Mouse (Mus musculus): Measurements from ENCODE around the gene Gpr50.

Gpr50 gene

DNA sequence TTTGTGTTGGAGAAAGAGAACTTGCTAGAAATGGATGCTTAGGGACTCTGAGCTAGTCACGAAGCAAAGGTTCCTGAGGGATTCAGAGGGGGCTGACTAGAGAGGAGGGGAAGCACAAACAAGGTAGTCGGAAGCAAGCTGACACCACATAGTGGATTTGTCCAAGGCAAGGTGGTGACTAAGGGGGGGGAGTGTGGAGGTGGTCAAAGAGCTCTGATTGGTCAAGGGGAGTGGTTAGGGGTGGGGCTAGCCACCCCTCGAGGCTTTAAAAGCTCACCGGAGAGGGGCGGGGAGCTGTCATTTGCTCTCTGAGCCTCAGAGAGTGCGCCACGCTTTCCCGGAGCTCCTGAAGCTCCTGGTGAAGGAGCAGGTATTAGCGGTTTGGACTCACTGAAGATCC lies at the start of gene Gpr50:
Gene Gpr50 (plus strand): TSS at position 294 of the 400 bp plus-strand sequence.
- no peak for DNase-seq (ENCODE audit: low read depth, low spot score)

GRCm38 (mm10) chrX:71622286-71622685 lies 41.2 kb upstream of the Gpr50 start:
- no peak for DNase-seq (ENCODE audit: low read depth, low spot score)

DNA sequence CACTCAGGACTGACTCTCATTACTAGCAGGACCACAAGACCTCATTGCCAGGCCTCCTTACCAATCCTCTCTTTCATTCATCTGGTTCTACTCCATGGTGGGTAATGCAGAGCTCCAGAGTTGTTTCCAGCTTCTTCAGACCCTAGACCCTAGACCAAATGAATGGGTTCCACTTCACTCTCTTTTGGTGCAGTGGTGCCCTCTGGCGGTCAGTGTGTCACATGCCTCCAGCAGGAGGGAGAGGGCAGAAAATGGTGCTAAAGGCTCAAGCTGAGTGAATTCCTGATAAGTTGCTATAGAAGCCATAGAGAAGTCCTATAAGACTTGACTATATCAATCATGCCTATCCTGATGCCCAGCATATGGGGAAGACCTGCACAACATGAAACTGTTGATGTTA lies 39.6 kb upstream of the Gpr50 start:
- peak; percentile 26 for DNase-seq (ENCODE audit: low read depth, low spot score)

- peak; percentile 51 for DNase-seq (ENCODE audit: low read depth, low spot score)
Observed at GRCm38 (mm10) chrX:71628306-71628705, 35.2 kb upstream of the Gpr50 start.

GRCm38 (mm10) chrX:71630709-71631108 lies 32.8 kb upstream of the Gpr50 start:
- no peak for DNase-seq (ENCODE audit: low read depth, low spot score)

DNA sequence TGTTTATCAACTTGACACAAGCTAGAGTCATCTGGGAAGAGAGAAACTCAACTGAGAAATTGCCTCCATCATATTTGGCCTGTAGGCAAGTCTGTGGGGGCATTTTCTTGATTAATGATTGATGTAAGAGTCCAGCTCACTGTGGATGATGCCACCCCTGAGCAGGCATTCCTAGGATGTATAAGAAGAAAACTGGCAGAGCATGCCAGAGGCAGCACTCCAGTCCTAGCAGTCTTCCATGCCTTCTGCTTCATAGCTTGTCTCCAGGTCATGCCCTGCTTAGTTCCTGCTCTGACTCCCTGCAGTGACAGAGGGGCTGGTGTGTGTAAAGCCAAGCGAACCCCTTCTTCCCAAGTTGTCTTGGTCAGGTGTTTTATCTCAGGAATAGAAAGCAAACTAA lies 32.3 kb upstream of the Gpr50 start:
- no peak for DNase-seq (ENCODE audit: low read depth, low spot score)

GRCm38 (mm10) chrX:71647958-71648357 lies 15.5 kb upstream of the Gpr50 start:
- DNase-seq (ENCODE audit: low read depth, low spot score): peak; percentile 45

GRCm38 (mm10) chrX:71648434-71648833 lies 15.0 kb upstream of the Gpr50 start:
- no peak for DNase-seq (ENCODE audit: low read depth, low spot score)

GRCm38 (mm10) chrX:71648848-71649454 lies 14.5 kb upstream of the Gpr50 start:
- peak; percentile 34 for DNase-seq (ENCODE audit: low read depth, low spot score)

DNA sequence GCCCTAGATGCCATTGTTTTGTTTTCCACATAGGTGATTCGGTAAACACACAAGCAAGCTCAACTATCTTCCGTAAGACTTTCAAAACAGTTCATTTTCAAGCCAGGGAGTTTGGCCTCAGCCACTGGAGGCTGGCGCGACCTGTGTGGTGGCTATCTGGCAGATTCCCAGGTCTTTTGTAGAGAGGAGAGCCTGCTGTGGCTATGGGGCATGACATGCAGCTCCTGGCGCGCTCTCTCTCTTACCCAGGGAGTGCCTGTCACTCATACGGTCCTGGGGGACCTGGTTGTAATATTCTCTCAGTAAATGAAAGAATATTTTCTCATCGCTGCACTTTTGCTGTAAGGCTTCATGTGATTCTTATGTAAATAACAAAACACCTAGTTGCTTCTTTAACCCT lies 13.5 kb upstream of the Gpr50 start:
- no peak for DNase-seq (ENCODE audit: low read depth, low spot score)

DNA sequence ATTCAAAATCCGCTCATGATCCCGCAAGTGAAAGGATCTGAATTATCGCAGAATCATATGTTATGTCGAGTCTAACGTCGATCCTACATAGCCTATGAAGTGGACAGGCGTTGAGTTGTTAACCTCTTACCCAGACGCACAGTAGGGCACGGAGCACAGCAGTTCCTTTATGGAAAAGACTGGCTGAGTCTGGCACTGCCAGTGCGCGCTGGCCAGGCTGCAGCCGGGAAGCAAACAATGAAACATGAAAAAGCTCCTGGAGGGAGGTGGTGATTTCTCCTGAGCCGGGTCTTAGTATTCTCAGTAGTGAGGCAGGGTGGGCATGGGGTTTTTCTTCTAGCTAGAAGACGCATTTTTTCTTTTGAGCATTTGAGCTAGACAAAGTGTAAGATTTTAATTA lies 1.7 kb upstream of the Gpr50 start:
- no peak for DNase-seq (ENCODE audit: low read depth, low spot score)

- no peak for DNase-seq (ENCODE audit: low read depth, low spot score)
Observed at GRCm38 (mm10) chrX:71663871-71664687, 612 bp downstream of the Gpr50 start.

GRCm38 (mm10) chrX:71664688-71665026 lies 1.2 kb downstream of the Gpr50 start:
- DNase-seq (ENCODE audit: low read depth, low spot score): no peak

DNA sequence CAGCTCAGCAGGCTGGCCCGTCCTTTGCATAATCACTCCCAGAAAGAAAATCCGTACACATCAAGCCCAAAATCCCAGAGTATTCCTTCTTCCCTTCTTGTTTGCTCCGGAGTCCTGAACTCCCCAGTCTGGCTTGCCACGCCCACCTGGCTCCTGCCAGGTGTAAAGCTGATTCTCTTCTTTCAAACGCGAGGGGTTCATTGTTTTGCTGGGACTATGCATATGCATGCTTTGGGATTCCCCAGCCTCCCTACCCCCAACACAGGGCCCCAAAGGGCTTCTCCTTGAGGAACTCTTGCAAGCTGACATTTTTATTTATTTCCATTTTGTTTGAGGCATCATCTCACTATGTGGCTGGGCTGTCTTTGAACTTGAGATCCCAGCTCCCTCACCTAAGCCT lies 6.8 kb downstream of the Gpr50 start:
- no peak for DNase-seq (ENCODE audit: low read depth, low spot score)

- no peak for DNase-seq (ENCODE audit: low read depth, low spot score)
Observed at GRCm38 (mm10) chrX:71700817-71701469, 37.5 kb downstream of the Gpr50 start.
